In genomic region chr19:46096396-46096795, GRCm38 (mm10) we compare ENCODE assay signal across 22 mouse cellular contexts. TPM values are rescaled to one million over a fixed set of nuclear protein-coding genes. Genes with fewer than 3 reads are reported as not detected.
"Had no signal": no experiment of that assay in that cellular context is flagged by ENCODE, and none has a peak within 500 bp of the region (broad histone marks: within the 10 kb centered on the region; RNA-seq: fewer than 3 reads in every experiment).

No protein-coding gene starts in this region.

- H3K4me3 ChIP-seq: neural tube, embryonic 13.5 days; neural tube, embryonic 15.5 days; stomach, embryonic 15.5 days had no signal

- H3K9me3 ChIP-seq: neural tube, embryonic 13.5 days; neural tube, embryonic 15.5 days; stomach, embryonic 15.5 days had no signal

- H3K9ac ChIP-seq: neural tube, embryonic 13.5 days; neural tube, embryonic 15.5 days; stomach, embryonic 15.5 days had no signal

- H3K27ac ChIP-seq: neural tube, embryonic 13.5 days; neural tube, embryonic 15.5 days; stomach, embryonic 15.5 days; stomach, postnatal 0 days had no signal

- H3K36me3 ChIP-seq: neural tube, embryonic 13.5 days; neural tube, embryonic 15.5 days; stomach, embryonic 15.5 days had no signal

- H3K4me1 ChIP-seq: neural tube, embryonic 13.5 days; neural tube, embryonic 15.5 days; stomach, embryonic 15.5 days had no signal

- H3K27me3 ChIP-seq: neural tube, embryonic 13.5 days; neural tube, embryonic 15.5 days; stomach, embryonic 15.5 days had no signal

- DNase-seq: retina, postnatal 1 day; right cerebral cortex, postnatal 14 days; right cerebral cortex, postnatal 25 days; right cerebral cortex, postnatal 4 days; spleen, adult 18-20 months; thymus, adult 18-20 months; thymus, adult 2 months; thymus, postnatal 14 days; thymus, postnatal 25 days; thymus, postnatal 36 days; thymus, postnatal 4 days had no signal

- H3K4me2 ChIP-seq: neural tube, embryonic 13.5 days; neural tube, embryonic 15.5 days; stomach, embryonic 15.5 days had no signal

RNA-seq across cellular contexts. Expression of gene Elovl3, which starts 35.3 kb away (rescaled TPM):
- total RNA-seq: neutrophil, adult 5-6 weeks had no signal
- polyA plus RNA-seq: neural tube, embryonic 13.5 days; neural tube, embryonic 14.5 days; small intestine, adult 2 months; spleen, adult 2 months; stomach, embryonic 14.5 days; stomach, embryonic 15.5 days; stomach, postnatal 0 days; urinary bladder, adult 2 months had no signal

RNA-seq across cellular contexts. Expression of gene Pitx3, which starts 51.7 kb away (rescaled TPM):
- total RNA-seq: neutrophil, adult 5-6 weeks had no signal
- polyA plus RNA-seq: neural tube, embryonic 14.5 days; small intestine, adult 2 months; spleen, adult 2 months; stomach, embryonic 14.5 days; stomach, embryonic 15.5 days; thymus, postnatal 0 days had no signal
